Mouse (Mus musculus): ENCODE results near the gene Zmym1. TPM values are rescaled to one million over a fixed set of nuclear protein-coding genes. Genes with fewer than 3 reads are reported as not detected.
A peak's percentile ranks its signal among the peaks of the same experiment; 100 is the strongest.

The Zmym1 gene
- polyA plus RNA-seq, 1 experiment from 2014 or later: 5.7 TPM

DNA sequence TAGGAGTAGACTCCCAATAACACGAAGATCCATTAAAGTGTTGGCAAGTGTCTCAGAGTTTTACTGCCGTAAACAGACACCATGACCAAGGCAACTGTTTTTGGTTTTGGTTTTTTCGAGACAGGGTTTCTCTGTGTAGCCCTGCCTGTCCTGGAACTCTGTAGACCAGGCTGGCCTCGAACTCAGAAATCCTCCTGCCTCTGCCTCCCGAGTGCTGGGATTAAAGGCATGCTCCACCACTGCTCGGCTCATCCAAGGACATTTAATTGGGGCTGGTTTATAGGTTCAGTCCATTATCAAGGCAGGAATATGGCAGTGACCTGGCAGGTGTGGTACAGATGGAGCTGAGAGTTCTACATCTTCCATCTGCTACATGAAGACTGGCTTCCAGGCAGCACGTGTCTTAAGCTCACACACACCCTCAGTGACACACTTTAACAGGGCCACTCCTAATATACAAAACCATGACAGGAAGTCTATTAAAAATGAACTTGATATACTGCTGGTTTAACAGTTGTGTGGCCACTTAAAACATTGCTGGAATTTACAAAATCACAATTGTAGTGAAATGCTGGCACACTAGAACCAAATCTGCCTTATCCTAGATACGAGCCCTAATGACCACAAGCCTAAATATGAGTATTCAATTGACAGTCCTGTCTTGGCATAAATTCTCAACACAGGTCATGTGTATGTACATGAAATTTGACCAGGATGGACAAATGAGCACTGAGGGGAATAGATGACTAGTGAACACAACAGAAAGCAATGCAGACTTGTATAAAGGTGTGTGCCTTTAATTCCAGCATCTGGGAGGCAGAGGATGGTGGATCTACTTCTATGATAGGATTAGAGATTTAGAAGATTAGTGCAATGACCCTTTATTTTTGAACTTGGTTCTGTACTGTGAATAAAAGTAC is 22.8 kb downstream of the Zmym1 start:
- DNase-seq (no peak), ATAC-seq (peak; percentile 33; the same call in 1 of the 2 replicates)
- TF ChIP-seq CTCF (IDR thresholded peaks at IDR 0.05; ENCODE audit: low read depth): no peak
- TF ChIP-seq EP300 (IDR thresholded peaks at IDR 0.05; ENCODE audit: low read depth): no peak
- Histone ChIP-seq H3K4me3 (ENCODE audit: low read depth, low read length) (no peak overlapping the region), H3K9ac (replicated peaks) (no peak overlapping the region), H3K4me2 (ENCODE audit: low read depth, low read length) (no peak overlapping the region), H3K9me3 (ENCODE audit: low read length) (no peaks in the 10 kb centered on the region), H3K27me3 (ENCODE audit: insufficient read depth, low read length) (no peaks in the 10 kb centered on the region), H3K4me1 (ENCODE audit: insufficient read depth) (no peaks in the 10 kb centered on the region), H3K36me3 (replicated peaks; ENCODE audit: insufficient read depth, low read length) (peaks cover 67% of the 10 kb centered on the region), H3K27ac (ENCODE audit: low read depth) (no peak overlapping the region)
- WGBS (ENCODE audit: insufficient replicate concordance): 78% methylated on average over 8 of the region's 8 CpGs

DNA sequence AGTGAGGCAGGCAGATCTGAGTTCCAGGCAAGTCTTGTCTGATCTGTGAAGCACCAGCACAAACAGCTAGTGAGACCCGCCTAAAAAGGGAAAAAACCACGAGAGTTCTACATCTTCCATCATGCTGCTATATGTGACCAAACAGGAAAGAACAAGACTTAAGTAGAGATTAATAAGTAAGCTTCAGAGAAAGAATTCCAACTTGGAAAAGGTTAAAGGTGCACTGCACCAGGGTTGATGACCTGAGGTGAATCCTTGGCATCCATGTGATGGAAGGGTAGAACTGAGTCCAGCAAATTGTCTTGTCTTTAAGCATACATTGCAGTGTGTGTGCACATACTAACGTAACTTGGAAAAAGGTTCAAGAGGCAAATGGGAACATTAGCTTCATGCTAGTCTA is 23.8 kb downstream of the Zmym1 start:
- Histone ChIP-seq H3K27ac (ENCODE audit: low read depth) (no peak overlapping the region), H3K27me3 (ENCODE audit: insufficient read depth, low read length) (no peaks in the 10 kb centered on the region), H3K36me3 (replicated peaks; ENCODE audit: insufficient read depth, low read length) (peaks cover 77% of the 10 kb centered on the region), H3K9me3 (ENCODE audit: low read length) (no peaks in the 10 kb centered on the region), H3K4me2 (ENCODE audit: low read depth, low read length) (no peak overlapping the region), H3K9ac (replicated peaks) (no peak overlapping the region), H3K4me1 (ENCODE audit: insufficient read depth) (no peaks in the 10 kb centered on the region), H3K4me3 (ENCODE audit: low read depth, low read length) (no peak overlapping the region)
- no peak for DNase-seq
- no peak for ATAC-seq
- WGBS (ENCODE audit: insufficient replicate concordance): 81% methylated on average over 3 of the region's 3 CpGs
- no peak for TF ChIP-seq CTCF (IDR thresholded peaks at IDR 0.05; ENCODE audit: low read depth)
- no peak for TF ChIP-seq EP300 (IDR thresholded peaks at IDR 0.05; ENCODE audit: low read depth)

- H3K36me3 ChIP-seq (replicated peaks; ENCODE audit: insufficient read depth, low read length): peaks cover 92% of the 10 kb centered on the region
- no peak overlapping the region for H3K4me2 ChIP-seq (ENCODE audit: low read depth, low read length)
- no peak overlapping the region for H3K4me3 ChIP-seq (ENCODE audit: low read depth, low read length)
- peak; percentile 57 for ATAC-seq
- no peaks in the 10 kb centered on the region for H3K9me3 ChIP-seq (ENCODE audit: low read length)
- WGBS (ENCODE audit: insufficient replicate concordance): 58% methylated on average over 4 of the region's 4 CpGs
- TF ChIP-seq CTCF (IDR thresholded peaks at IDR 0.05; ENCODE audit: low read depth): peak; percentile 67
- TF ChIP-seq EP300 (IDR thresholded peaks at IDR 0.05; ENCODE audit: low read depth): no peak
- no peaks in the 10 kb centered on the region for H3K27me3 ChIP-seq (ENCODE audit: insufficient read depth, low read length)
- peaks cover 13% of the 10 kb centered on the region for H3K4me1 ChIP-seq (ENCODE audit: insufficient read depth)
- no peak overlapping the region for H3K9ac ChIP-seq (replicated peaks)
- peak; percentile 51 for DNase-seq
- H3K27ac ChIP-seq (ENCODE audit: low read depth): no peak overlapping the region
These were observed 33.4 kb downstream of the Zmym1 start for GRCm38 (mm10) chr4:127027228-127028190.

DNA sequence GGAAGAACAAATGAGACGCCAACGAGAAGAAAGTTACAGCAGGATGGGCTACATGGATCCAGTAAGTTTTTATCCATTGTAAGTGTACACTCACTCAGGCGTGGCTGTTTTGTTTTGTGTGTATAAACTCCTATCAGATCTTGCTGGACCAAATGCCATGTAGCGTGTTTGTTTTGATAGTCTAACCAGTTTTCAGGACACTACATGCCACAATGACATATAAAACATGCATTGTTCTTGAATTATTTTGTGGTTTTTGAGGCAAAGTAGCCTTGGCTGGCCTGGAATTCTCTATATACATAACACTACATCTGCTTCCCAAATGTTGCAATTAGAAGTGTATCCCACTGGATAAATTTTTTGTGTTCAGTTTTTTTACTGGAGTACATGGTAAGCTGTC is 34.1 kb downstream of the Zmym1 start:
- Histone ChIP-seq H3K4me3 (ENCODE audit: low read depth, low read length) (no peak overlapping the region), H3K4me1 (ENCODE audit: insufficient read depth) (peaks cover 13% of the 10 kb centered on the region), H3K27ac (ENCODE audit: low read depth) (no peak overlapping the region), H3K4me2 (ENCODE audit: low read depth, low read length) (no peak overlapping the region), H3K9me3 (ENCODE audit: low read length) (no peaks in the 10 kb centered on the region), H3K36me3 (replicated peaks; ENCODE audit: insufficient read depth, low read length) (peaks cover 85% of the 10 kb centered on the region), H3K9ac (replicated peaks) (no peak overlapping the region), H3K27me3 (ENCODE audit: insufficient read depth, low read length) (no peaks in the 10 kb centered on the region)
- no peak for TF ChIP-seq CTCF (IDR thresholded peaks at IDR 0.05; ENCODE audit: low read depth)
- TF ChIP-seq EP300 (IDR thresholded peaks at IDR 0.05; ENCODE audit: low read depth): no peak
- ATAC-seq: no peak
- no peak for DNase-seq
- WGBS (ENCODE audit: insufficient replicate concordance): 88% methylated on average over 4 of the region's 4 CpGs

- H3K4me1 ChIP-seq (ENCODE audit: insufficient read depth): peaks cover 16% of the 10 kb centered on the region
- H3K36me3 ChIP-seq (replicated peaks; ENCODE audit: insufficient read depth, low read length): peaks cover 60% of the 10 kb centered on the region
- TF ChIP-seq CTCF (IDR thresholded peaks at IDR 0.05; ENCODE audit: low read depth): no peak
- TF ChIP-seq EP300 (IDR thresholded peaks at IDR 0.05; ENCODE audit: low read depth): no peak
- no peak overlapping the region for H3K27ac ChIP-seq (ENCODE audit: low read depth)
- H3K9me3 ChIP-seq (ENCODE audit: low read length): no peaks in the 10 kb centered on the region
- peak overlapping the region; percentile 93 for H3K4me2 ChIP-seq (ENCODE audit: low read depth, low read length)
- WGBS (ENCODE audit: insufficient replicate concordance): 62% methylated on average over 1 of the region's 1 CpGs
- ATAC-seq (no peak), DNase-seq (no peak)
- H3K9ac ChIP-seq (replicated peaks): peak overlapping the region; percentile 99
- H3K4me3 ChIP-seq (ENCODE audit: low read depth, low read length): peak overlapping the region; percentile 97
- H3K27me3 ChIP-seq (ENCODE audit: insufficient read depth, low read length): no peaks in the 10 kb centered on the region
These were observed 36.7 kb downstream of the Zmym1 start for GRCm38 (mm10) chr4:127024240-127024639.

DNA sequence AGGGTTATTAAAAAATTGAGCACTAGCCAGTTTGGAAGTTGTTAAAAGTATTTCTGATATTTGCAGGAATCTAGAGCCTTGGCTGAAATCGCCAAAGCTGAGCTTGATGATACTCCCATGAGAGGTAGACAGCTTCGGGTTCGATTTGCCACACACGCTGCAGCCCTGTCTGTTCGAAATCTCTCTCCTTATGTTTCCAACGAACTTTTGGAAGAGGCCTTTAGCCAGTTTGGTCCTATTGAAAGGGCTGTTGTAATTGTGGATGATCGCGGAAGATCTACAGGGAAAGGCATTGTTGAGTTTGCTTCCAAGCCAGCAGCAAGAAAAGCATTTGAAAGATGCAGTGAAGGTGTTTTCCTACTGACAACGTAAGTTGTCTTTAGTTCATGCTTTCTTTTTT is 37.8 kb downstream of the Zmym1 start:
- H3K27me3 ChIP-seq (ENCODE audit: insufficient read depth, low read length): no peaks in the 10 kb centered on the region
- peak overlapping the region; percentile 98; the same call in 1 of the 2 replicates for H3K27ac ChIP-seq (ENCODE audit: low read depth)
- peaks cover 53% of the 10 kb centered on the region for H3K36me3 ChIP-seq (replicated peaks; ENCODE audit: insufficient read depth, low read length)
- peak overlapping the region; percentile 93 for H3K4me2 ChIP-seq (ENCODE audit: low read depth, low read length)
- under 1% methylated on average over 9 of the region's 9 CpGs for WGBS (ENCODE audit: insufficient replicate concordance)
- H3K4me1 ChIP-seq (ENCODE audit: insufficient read depth): peaks cover 16% of the 10 kb centered on the region
- DNase-seq (no peak), ATAC-seq (no peak)
- peak overlapping the region; percentile 99 for H3K9ac ChIP-seq (replicated peaks)
- TF ChIP-seq CTCF (IDR thresholded peaks at IDR 0.05; ENCODE audit: low read depth) (no peak), EP300 (IDR thresholded peaks at IDR 0.05; ENCODE audit: low read depth) (no peak)
- peak overlapping the region; percentile 97 for H3K4me3 ChIP-seq (ENCODE audit: low read depth, low read length)
- H3K9me3 ChIP-seq (ENCODE audit: low read length): no peaks in the 10 kb centered on the region

Measured in liver, postnatal 0 days (tissue).